Mouse (Mus musculus) layer of hippocampus, postnatal 14 days (tissue): Measurements from ENCODE around the gene Lgals1. TPM values are rescaled to one million over a fixed set of nuclear protein-coding genes. Genes with fewer than 3 reads are reported as not detected.
A peak's percentile ranks its signal among the peaks of the same experiment; 100 is the strongest.
"Not testable (repeated sequence)": the region's sequence is repeated elsewhere in the genome, so short reads cannot be mapped to it uniquely, and the experiment has no call there.

Experiments used
- DNase-seq, 2 experiments: peaks; one replicate each; pipeline ENCODE4 v3.0.0; 2021 to 2022; ENCODE audit warnings: low spot score in 2 of 2, mixed read lengths in 1 of 2
- long read RNA-seq, 2 experiments: library from polyadenylated mRNA; stranded (forward); transcript quantifications; one replicate each; pipeline ENCODE4 v2.0.0; 2021
- total RNA-seq, 2 experiments: library from RNA; stranded (reverse); gene quantifications; 2 replicates each; pipeline ENCODE4 v1.2.3; 2021

The Lgals1 gene
- total RNA-seq, result 10 to 100 TPM; 15.3 to 27.0 TPM
- long read RNA-seq, experiment 1, transcript Lgals1-201 (4 exons, 800 nt), result major isoform, 11 of 11 reads
- long read RNA-seq, experiment 1, partial matches to known transcripts, result 0 of 11 reads
- long read RNA-seq, experiment 1, other reads (novel, unspliced or antisense), result 0 of 11 reads
- long read RNA-seq, experiment 2, transcript Lgals1-201 (4 exons, 800 nt), result major isoform, 29 of 38 reads
- long read RNA-seq, experiment 2, partial matches to known transcripts, result 3 of 38 reads
- long read RNA-seq, experiment 2, other reads (novel, unspliced or antisense), result 6 of 38 reads

DNA sequence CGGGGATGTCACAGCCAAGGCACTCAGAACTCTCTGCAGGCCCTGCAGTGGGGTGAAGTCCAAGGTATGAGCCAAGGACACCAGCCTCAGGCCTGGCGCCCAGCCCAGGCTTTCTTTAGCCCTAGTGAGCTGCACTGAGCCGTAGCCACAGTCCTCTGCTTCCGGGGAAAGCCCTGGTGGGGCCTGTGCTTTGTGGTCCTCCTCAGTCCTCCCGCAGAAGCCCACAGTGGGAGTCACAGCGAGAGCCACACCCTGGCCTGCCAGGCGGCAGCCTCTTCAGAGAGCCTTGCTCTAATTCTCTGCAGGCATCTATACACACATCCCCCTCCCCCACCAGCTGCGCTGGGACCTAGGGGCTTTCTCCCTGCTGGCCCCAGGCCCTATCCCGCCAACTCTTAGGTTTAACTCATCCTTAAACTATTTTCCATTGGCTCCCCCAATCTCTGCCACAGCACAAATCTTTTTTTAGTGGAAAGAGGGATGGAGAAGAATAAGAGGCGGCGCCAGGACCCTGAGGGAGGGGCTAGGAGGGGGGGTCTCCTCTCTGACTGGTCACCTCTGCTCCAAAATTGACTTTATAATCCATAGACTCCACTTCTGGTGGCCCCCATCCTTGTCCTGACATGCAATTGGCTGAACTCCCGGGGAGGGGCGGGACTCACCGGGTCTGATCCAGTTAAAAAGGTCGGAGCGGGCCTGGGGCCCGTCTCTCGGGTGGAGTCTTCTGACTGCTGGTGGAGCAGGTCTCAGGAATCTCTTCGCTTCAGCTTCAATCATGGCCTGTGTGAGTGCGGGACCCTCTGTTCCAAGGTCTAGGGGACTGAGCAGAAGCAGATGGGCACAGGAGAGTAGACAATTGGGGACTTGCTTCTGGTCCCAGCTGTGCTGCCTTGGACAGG is at the start of gene Lgals1:
Gene Lgals1 (plus strand): TSS at position 705 of the 899 bp plus-strand sequence.
- DNase-seq, result peak; percentile 48 to 66

- DNase-seq, result peak; percentile 97 to 98
These were observed 49.3 kb upstream of the Lgals1 start, which contains the start of gene Gga1 for GRCm38 (mm10) chr15:78876991-78877809. Gga1 (plus strand) TSS chr15:78877190.

- no peak for DNase-seq
These were observed 48.6 kb upstream of the Lgals1 start for GRCm38 (mm10) chr15:78877810-78878390.

- DNase-seq, result not testable (repeated sequence)
These were observed 47.6 kb upstream of the Lgals1 start for GRCm38 (mm10) chr15:78878792-78879516.

DNA sequence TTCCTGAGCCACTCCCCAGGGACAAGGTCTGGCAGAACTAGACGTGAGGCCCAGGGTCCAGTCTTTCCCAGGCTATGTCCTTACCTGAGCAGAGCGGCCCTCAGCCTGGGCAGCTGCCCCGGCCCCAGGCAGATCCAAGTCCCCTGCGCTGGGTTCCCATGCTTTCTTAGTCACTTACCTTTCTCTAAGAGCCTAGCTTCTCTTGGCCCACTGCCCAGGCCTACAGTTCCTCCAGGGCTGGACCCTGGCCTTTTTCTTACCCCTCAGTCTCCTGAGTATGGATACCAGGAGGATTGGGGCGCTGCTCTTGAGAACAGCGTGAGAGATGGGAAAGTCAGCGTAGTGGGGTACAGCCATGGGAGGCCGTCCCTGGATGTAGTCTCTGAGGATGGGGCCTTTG is 46.1 kb upstream of the Lgals1 start:
- no peak for DNase-seq

- DNase-seq, result no peak
These were observed 44.7 kb upstream of the Lgals1 start for GRCm38 (mm10) chr15:78881828-78882227.

DNA sequence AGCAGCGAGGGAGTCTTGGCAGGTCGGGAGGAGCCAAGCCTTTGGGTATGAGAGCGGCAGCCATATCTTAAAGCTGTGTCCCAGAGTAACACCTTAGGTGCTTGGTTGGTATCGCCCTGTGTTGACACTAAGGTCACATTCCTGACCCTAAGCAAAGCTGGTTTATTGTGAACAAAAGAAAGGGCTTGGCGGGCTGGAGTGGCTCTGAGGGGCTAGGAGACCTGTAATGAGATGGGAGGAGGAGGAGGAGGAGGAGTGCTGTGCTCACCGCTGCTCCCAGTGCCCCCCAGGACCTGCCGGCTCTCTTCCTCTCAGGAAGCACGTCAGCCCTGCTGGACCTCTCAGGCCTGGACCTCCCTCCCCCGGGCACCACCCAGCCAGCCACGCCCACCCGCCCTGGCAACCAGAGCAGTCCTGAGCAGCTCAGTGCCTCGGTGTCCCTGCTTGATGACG is 37.1 kb upstream of the Lgals1 start:
- no peak for DNase-seq

- no peak for DNase-seq
These were observed 34.1 kb upstream of the Lgals1 start for GRCm38 (mm10) chr15:78892440-78892839.

DNA sequence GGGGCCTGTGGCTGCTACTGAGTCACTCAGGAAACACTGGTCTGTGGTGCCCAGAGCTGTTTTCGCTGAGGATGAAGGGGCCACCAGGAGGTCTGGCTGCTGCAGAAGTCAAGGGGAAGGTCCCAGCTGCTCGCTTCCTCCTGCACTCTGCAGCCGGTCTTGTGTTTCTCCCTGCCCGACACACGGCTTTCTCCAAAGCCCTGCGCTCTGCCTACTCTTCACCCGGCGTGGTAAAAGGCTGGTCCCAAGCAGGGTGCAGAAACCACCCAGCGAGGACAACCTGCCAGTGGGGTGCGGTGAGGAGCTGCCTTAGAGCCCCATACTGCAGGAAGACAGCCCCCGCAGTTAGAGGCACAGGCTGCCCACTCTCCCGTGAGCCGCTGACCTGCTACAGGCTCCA is 31.8 kb upstream of the Lgals1 start:
- DNase-seq, result no peak

GRCm38 (mm10) chr15:78895741-78896140 is 30.8 kb upstream of the Lgals1 start:
- no peak for DNase-seq

- no peak for DNase-seq
These were observed 30.4 kb upstream of the Lgals1 start for GRCm38 (mm10) chr15:78896149-78896548.

DNA sequence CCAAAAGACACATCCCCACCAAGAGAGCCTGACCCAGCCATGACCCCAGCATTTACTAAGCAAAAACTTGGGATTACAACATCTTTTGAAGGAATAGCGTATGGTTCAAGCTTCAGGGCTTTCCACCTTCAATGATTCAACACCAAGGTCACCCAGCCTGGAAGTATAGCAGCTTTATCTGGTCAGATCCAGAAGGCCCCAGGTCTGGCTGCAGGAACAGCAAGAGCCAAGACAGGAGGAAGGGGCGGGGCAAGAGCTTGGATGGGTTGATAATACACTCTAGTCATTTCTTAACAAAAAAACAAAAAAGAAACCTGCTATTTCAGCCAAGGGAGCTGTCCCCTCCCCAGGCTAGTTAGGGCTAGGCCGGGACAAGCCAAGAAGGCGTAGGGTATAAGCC is 29.0 kb upstream of the Lgals1 start:
- no peak for DNase-seq

DNA sequence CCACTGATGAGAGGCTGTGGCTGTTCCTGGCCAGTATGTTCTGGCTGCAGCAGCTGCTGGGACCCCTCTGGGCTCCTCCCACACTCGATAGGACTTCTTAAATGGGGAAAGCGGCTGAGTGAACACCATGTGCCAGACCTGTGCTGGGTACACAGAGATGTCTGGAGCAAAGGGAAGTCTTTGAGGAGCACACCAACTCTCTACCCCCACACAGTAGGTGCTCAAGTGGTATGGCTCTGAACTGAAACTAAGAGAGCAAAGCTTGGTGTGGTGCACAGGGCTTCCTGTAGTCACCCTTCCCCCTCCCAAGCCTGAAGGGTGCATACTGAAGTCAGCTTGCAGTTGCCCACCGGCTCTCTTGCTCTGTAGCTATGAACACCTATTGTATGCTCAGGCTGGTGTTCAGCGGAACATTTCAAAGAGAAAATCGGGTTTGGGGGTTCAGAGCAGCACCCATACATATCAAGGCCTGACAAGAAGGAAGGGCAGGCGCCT is 28.0 kb upstream of the Lgals1 start:
- no peak for DNase-seq

- no peak for DNase-seq
These were observed 27.2 kb upstream of the Lgals1 start, which contains the start of gene Gm49510 for GRCm38 (mm10) chr15:78899409-78899739. Gm49510 (plus strand) TSS chr15:78899667.

GRCm38 (mm10) chr15:78899740-78900584 is 26.6 kb upstream of the Lgals1 start, which contains the start of gene Sh3bp1:
Sh3bp1 (plus strand) TSS chr15:78899768.
- DNase-seq, result no peak

DNA sequence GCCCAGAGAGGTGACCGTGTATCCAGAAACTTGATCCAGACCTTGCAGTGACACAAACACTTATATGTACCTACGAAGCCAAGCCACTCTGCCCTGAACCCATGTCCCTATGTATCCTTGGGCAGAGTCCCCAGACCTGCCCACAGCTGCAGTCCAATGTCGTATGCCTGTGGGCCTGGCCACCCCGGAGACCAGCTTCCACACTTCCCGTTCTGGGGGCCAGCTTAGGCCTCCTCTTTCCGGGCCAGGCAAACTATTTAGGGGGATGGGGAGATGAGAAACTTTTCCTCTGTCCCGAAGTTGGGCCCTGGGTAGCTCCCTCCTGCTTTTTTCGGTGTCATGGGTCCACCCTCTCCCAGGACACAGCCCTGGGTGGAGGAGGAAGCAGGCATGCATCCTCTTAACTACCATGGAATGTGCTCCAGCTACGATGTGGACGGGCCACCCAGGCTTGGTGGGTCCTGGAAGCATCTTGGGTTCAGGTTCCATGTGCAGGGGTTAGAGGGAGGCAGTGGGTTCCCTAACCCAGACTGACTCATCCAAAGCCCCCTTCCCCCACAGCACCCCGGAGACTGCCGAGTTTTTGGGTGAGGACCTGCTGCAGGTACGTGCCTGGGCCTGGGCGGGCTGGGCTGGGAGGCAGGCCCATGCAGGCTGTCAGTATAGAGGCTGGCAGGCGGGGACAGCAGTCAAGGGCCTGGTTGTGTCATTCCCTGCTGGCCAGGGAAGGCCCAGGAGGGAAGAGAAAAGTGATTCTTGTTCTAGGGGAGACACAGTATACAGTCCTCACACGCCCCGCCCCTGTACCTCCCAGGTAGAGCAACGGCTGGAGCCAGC is 25.7 kb upstream of the Lgals1 start:
- DNase-seq, result no peak

- DNase-seq, result no peak
These were observed 25.1 kb upstream of the Lgals1 start for GRCm38 (mm10) chr15:78901422-78901789.

GRCm38 (mm10) chr15:78903243-78903642 is 23.3 kb upstream of the Lgals1 start:
- DNase-seq, result peak; percentile 80 to 84
